In genomic region chr6:141250296-141250629, GRCm38 (mm10) we compare ENCODE assay signal across 9 mouse cellular contexts. TPM values are rescaled to one million over a fixed set of nuclear protein-coding genes. Genes with fewer than 3 reads are reported as not detected.
A peak's percentile ranks its signal among the peaks of the same experiment; 100 is the strongest.
DNase-seq lines count a peak whose midpoint lies in the region; ATAC-seq and TF ChIP-seq lines count a peak whose summit lies in the region.
"Had no signal": no experiment of that assay in that cellular context is flagged by ENCODE, and none has a peak within 500 bp of the region (broad histone marks: within the 10 kb centered on the region; RNA-seq: fewer than 3 reads in every experiment).

No protein-coding gene starts in this region.

- TF ChIP-seq POLR2A in heart, adult 2 months (IDR thresholded peaks at IDR 0.05; ENCODE audit: insufficient read depth, low read depth, low read length): no peak

- intact Hi-C loops in heart, adult 2 months (cut with DNase I): loop anchor here (5.0 kb wide), 1 partner anchor 197 kb away; no protein-coding TSS in a partner anchor

- no peak for TF ChIP-seq EP300 in heart, adult 2 months (IDR thresholded peaks at IDR 0.05; ENCODE audit: insufficient read depth, low read depth, low read length)

- H3K36me3 ChIP-seq in heart, adult 2 months (ENCODE audit: control insufficient read depth, insufficient read depth, low read length): no peaks in the 10 kb centered on the region; the same call in 1 of the 2 replicates
- no peaks in the 10 kb centered on the region for H3K36me3 ChIP-seq in neural tube, embryonic 12.5 days

- H3K4me3 ChIP-seq in heart, adult 2 months: peak overlapping the region; percentile 70
- peak overlapping the region; percentile 64 for H3K4me3 ChIP-seq in neural tube, embryonic 12.5 days

- ATAC-seq in neural tube, embryonic 12.5 days (ENCODE audit: low FRiP score, low read depth): peak; percentile 14; the same call in 1 of the 2 replicates
- no peak for ATAC-seq in monocyte, adult 5-6 weeks (replicated peaks; ENCODE audit: insufficient number of reproducible peaks, low FRiP score, low TSS enrichment, poor library complexity, severe bottlenecking)

- WGBS in heart, adult 2 months: 2% methylated on average over 22 of the region's 22 CpGs
- 1% methylated on average over 22 of the region's 22 CpGs for WGBS in neural tube, embryonic 12.5 days

- TF ChIP-seq CTCF in heart, adult 2 months (IDR thresholded peaks at IDR 0.05): no peak

- no peaks in the 10 kb centered on the region; the same call in 1 of the 2 replicates for H3K4me1 ChIP-seq in heart, adult 2 months (ENCODE audit: control insufficient read depth, insufficient read depth, low read length)
- peaks cover 6% of the 10 kb centered on the region; the same call in 1 of the 2 replicates for H3K4me1 ChIP-seq in neural tube, embryonic 12.5 days

- peaks cover 2% of the 10 kb centered on the region for H3K79me2 ChIP-seq in heart, adult 2 months (replicated peaks; ENCODE audit: control insufficient read depth, insufficient read depth, low read length)

- H3K9me3 ChIP-seq in neural tube, embryonic 12.5 days: no peaks in the 10 kb centered on the region

- H3K9ac ChIP-seq in heart, adult 2 months (ENCODE audit: low read depth, low read length): peak overlapping the region; percentile 95
- H3K9ac ChIP-seq in neural tube, embryonic 12.5 days: peak overlapping the region; percentile 65

- peak overlapping the region; percentile 98 for H3K4me2 ChIP-seq in neural tube, embryonic 12.5 days (replicated peaks)

- peak overlapping the region; percentile 95 for H3K27ac ChIP-seq in heart, adult 2 months
- no peak overlapping the region for H3K27ac ChIP-seq in neural tube, embryonic 12.5 days

- H3K27me3 ChIP-seq in heart, adult 2 months (ENCODE audit: control insufficient read depth, insufficient read depth, low read length): no peaks in the 10 kb centered on the region
- peaks cover 25% of the 10 kb centered on the region for H3K27me3 ChIP-seq in neural tube, embryonic 12.5 days (replicated peaks)

- DNase-seq in cerebellum, adult 11 months: peak; percentile 33
- DNase-seq in cerebellum, adult 9-11 months: no peak
- DNase-seq in ES-CJ7 (ENCODE audit: low read depth, low spot score) (peak; percentile 23), adipocyte (ENCODE audit: low spot score) (no peak)
- no peak for DNase-seq in heart, adult 2 months
- peak; percentile 35 for DNase-seq in kidney, postnatal 14 days

RNA-seq across cellular contexts. Expression of gene Pde3a, which starts 1.2 kb away (rescaled TPM):
- total RNA-seq in heart, adult 2 months (2021): 10 to 100 TPM; 64.6 to 72.3 TPM
- polyA plus RNA-seq in heart, adult 2 months (2012; rRNA removed): 18.0 and 23.9 TPM in 2 replicates
- 2.3 and 2.8 TPM in 2 replicates for polyA plus RNA-seq in neural tube, embryonic 12.5 days (2016; fragmentation: Nextera tagmentation; extraction: Ambion mirVana)
- 0.10 to 0.87 TPM in 2 of 3 replicates, not detected in the other for total RNA-seq in monocyte, adult 5-6 weeks (2017)
- polyA plus RNA-seq: C2C12 had no signal

Comparison
In these comparisons a context has a peak if more than half of its experiments do, and no peak if none do; other contexts are left out.
1. DNase-seq: peak in cerebellum, adult 11 months (single experiment), ES-CJ7 (single experiment) and kidney, postnatal 14 days (single experiment); none in cerebellum, adult 9-11 months (single experiment), heart, adult 2 months (0 of 2) and adipocyte (single experiment).
2. RNA of gene Pde3a, which starts 1.2 kb away (total RNA-seq): 64.6 to 72.3 TPM in heart, adult 2 months; 0.10 to 0.87 TPM in monocyte, adult 5-6 weeks; every median in the first group is over 10 times any median in the second.